Mouse (Mus musculus): Measurements from ENCODE around the gene Smurf1. TPM values are rescaled to one million over a fixed set of nuclear protein-coding genes. Genes with fewer than 3 reads are reported as not detected.
A peak's percentile ranks its signal among the peaks of the same experiment; 100 is the strongest.

The Smurf1 gene
- total and polyA plus RNA-seq, 3 experiments, result 3.1 to 7.2 (median 4.3) TPM

GRCm38 (mm10) chr5:144964465-144964864, 1.2 kb downstream of the Smurf1 start:
- Histone ChIP-seq H3K9ac (ENCODE audit: insufficient read depth, low read depth) (no peak overlapping the region), H3K4me2 (ENCODE audit: insufficient read depth, low read depth, poor library complexity, severe bottlenecking) (0 out of 2 replicates have a peak overlapping the region, but pooled peaks have one; percentile 50), H3K4me3 (replicated peaks in 1 of 3; ENCODE audit: low read depth in 2 of 3, low read length in 2 of 3, poor library complexity in 1 of 3) (peak overlapping the region in 2 of 3 experiments; percentile 47 to 71), H3K4me1 (ENCODE audit: control insufficient read depth in 1 of 2, insufficient read depth in 2 of 2) (peaks cover 8 to 23% of the 10 kb centered on the region in 2 experiments; a peak in 3 of 4 replicates), H3K36me3 (replicated peaks in 1 of 2; ENCODE audit: control insufficient read depth in 1 of 2, insufficient read depth in 1 of 2, low read length in 1 of 2) (peaks cover 0 to 3% of the 10 kb centered on the region in 2 experiments), H3K9me3 (replicated peaks; ENCODE audit: low read length) (no peaks in the 10 kb centered on the region), H3K27me3 (replicated peaks) (peaks cover 33% of the 10 kb centered on the region), H3K27ac (ENCODE audit: insufficient read depth, low read depth) (no peak overlapping the region), H3K79me2 (replicated peaks; ENCODE audit: control insufficient read depth, extremely low read depth, insufficient read depth, poor library complexity, severe bottlenecking) (no peaks in the 10 kb centered on the region)
- dilution Hi-C loops (cut with MboI; ENCODE audit: extremely low pct_ligation_motif_present, extremely low pct_unique_long_range_greater_than_20kb, low sequenced_read_pairs), result no loop called here
- TF ChIP-seq RAD21 (IDR thresholded peaks at IDR 0.05; ENCODE audit: low read depth, low read length), result no peak
- TF ChIP-seq CHD1 (IDR thresholded peaks at IDR 0.05; ENCODE audit: low read depth, low read length), result no peak
- no peak for TF ChIP-seq CHD2 (IDR thresholded peaks at IDR 0.05; ENCODE audit: low read length)
- no peak for TF ChIP-seq MXI1 (IDR thresholded peaks at IDR 0.05; ENCODE audit: low read depth, low read length)
- TF ChIP-seq BHLHE40 (IDR thresholded peaks at IDR 0.05; ENCODE audit: low read depth, low read length), result no peak
- no peak for TF ChIP-seq ETS1 (conservative IDR thresholded peaks at IDR 0.05; ENCODE audit: low read depth, low read length)
- no peak for TF ChIP-seq MAFK (IDR thresholded peaks at IDR 0.05; ENCODE audit: insufficient replicate concordance, low read length)
- TF ChIP-seq IRF4 (IDR thresholded peaks at IDR 0.05; ENCODE audit: low read depth, low read length), result no peak
- no peak for DNase-seq (ENCODE audit: extremely low read depth)
- in situ Hi-C loops (cut with MboI; ENCODE audit: low pct_ligation_motif_present, low pct_unique_long_range_greater_than_20kb, low sequenced_read_pairs), result no loop called here

- H3K9me3 ChIP-seq (replicated peaks; ENCODE audit: low read length), result no peaks in the 10 kb centered on the region
- no peak overlapping the region for H3K9ac ChIP-seq (ENCODE audit: insufficient read depth, low read depth)
- no peak overlapping the region for H3K27ac ChIP-seq (ENCODE audit: insufficient read depth, low read depth)
- TF ChIP-seq USF1 (IDR thresholded peaks at IDR 0.05; ENCODE audit: low read depth, low read length) (no peak), ZNF384 (IDR thresholded peaks at IDR 0.05; ENCODE audit: low read depth, low read length) (no peak), ZMIZ1 (IDR thresholded peaks at IDR 0.05; ENCODE audit: low read depth, low read length) (no peak), KAT2A (IDR thresholded peaks at IDR 0.05; ENCODE audit: insufficient replicate concordance, low read length) (no peak), GABPA (IDR thresholded peaks at IDR 0.05; ENCODE audit: insufficient replicate concordance, low read depth, low read length) (no peak), MEF2A (IDR thresholded peaks at IDR 0.05; ENCODE audit: borderline replicate concordance, low read depth, low read length) (no peak), POLR2A (IDR thresholded peaks at IDR 0.05; ENCODE audit: low read depth, low read length) (no peak), RAD21 (IDR thresholded peaks at IDR 0.05; ENCODE audit: low read depth, low read length) (no peak), POLR2AphosphoS2 (IDR thresholded peaks at IDR 0.05; ENCODE audit: low read depth, low read length) (no peak)
- DNase-seq (ENCODE audit: extremely low read depth), result peak; percentile 22
- no peak overlapping the region for H3K4me3 ChIP-seq (replicated peaks in 1 of 3; ENCODE audit: low read depth in 2 of 3, low read length in 2 of 3, poor library complexity in 1 of 3)
- no peaks in the 10 kb centered on the region for H3K79me2 ChIP-seq (replicated peaks; ENCODE audit: control insufficient read depth, extremely low read depth, insufficient read depth, poor library complexity, severe bottlenecking)
- in situ Hi-C loops (cut with MboI; ENCODE audit: low pct_ligation_motif_present, low pct_unique_long_range_greater_than_20kb, low sequenced_read_pairs), result no loop called here
- dilution Hi-C loops (cut with MboI; ENCODE audit: extremely low pct_ligation_motif_present, extremely low pct_unique_long_range_greater_than_20kb, low sequenced_read_pairs), result no loop called here
- no peak overlapping the region for H3K4me2 ChIP-seq (ENCODE audit: insufficient read depth, low read depth, poor library complexity, severe bottlenecking)
- peaks cover 8 to 23% of the 10 kb centered on the region in 2 experiments; a peak in 3 of 4 replicates for H3K4me1 ChIP-seq (ENCODE audit: control insufficient read depth in 1 of 2, insufficient read depth in 2 of 2)
- peaks cover 27% of the 10 kb centered on the region for H3K27me3 ChIP-seq (replicated peaks)
- H3K36me3 ChIP-seq (replicated peaks in 1 of 2; ENCODE audit: control insufficient read depth in 1 of 2, insufficient read depth in 1 of 2, low read length in 1 of 2), result peaks cover 0 to 3% of the 10 kb centered on the region in 2 experiments
These were observed 1.8 kb downstream of the Smurf1 start for GRCm38 (mm10) chr5:144963817-144964261.

All from CH12.LX (cell line).